Mouse (Mus musculus): ENCODE results near the gene Atg101. TPM values are rescaled to one million over a fixed set of nuclear protein-coding genes. Genes with fewer than 3 reads are reported as not detected.

Atg101 gene
- polyA plus RNA-seq, 1 experiment from 2014 or later = 19.7 TPM

- Histone ChIP-seq H3K27ac (peak overlapping the region; percentile 49), H3K36me3 (ENCODE audit: inconsistent target) (no peaks in the 10 kb centered on the region), H3K79me2 (ENCODE audit: inconsistent target) (no peaks in the 10 kb centered on the region), H3K4me3 (ENCODE audit: inconsistent target) (no peak overlapping the region)
- 1% methylated on average over 5 of the region's 5 CpGs for WGBS (ENCODE audit: missing documents)
Observed at GRCm38 (mm10) chr15:101262502-101262901, 21.6 kb upstream of the Atg101 start.

- H3K79me2 ChIP-seq (ENCODE audit: inconsistent target) = no peaks in the 10 kb centered on the region
- WGBS (ENCODE audit: missing documents) = 7% methylated on average over 33 of the region's 57 CpGs
- H3K36me3 ChIP-seq (ENCODE audit: inconsistent target) = no peaks in the 10 kb centered on the region; the same call in 1 of the 2 replicates
- no peak overlapping the region for H3K27ac ChIP-seq
- H3K4me3 ChIP-seq (ENCODE audit: inconsistent target) = peak overlapping the region; percentile 30
Observed at GRCm38 (mm10) chr15:101266132-101266963, 17.7 kb upstream of the Atg101 start.

- Histone ChIP-seq H3K27ac (no peak overlapping the region), H3K36me3 (ENCODE audit: inconsistent target) (peaks cover 4% of the 10 kb centered on the region; the same call in 1 of the 2 replicates), H3K79me2 (ENCODE audit: inconsistent target) (no peaks in the 10 kb centered on the region), H3K4me3 (ENCODE audit: inconsistent target) (peak overlapping the region; percentile 24)
- 5% methylated on average over 25 of the region's 25 CpGs for WGBS (ENCODE audit: missing documents)
Observed at GRCm38 (mm10) chr15:101267053-101268032, 16.7 kb upstream of the Atg101 start.

- Histone ChIP-seq H3K4me3 (ENCODE audit: inconsistent target) (no peak overlapping the region), H3K27ac (no peak overlapping the region), H3K36me3 (ENCODE audit: inconsistent target) (peaks cover 11% of the 10 kb centered on the region; the same call in 1 of the 2 replicates), H3K79me2 (ENCODE audit: inconsistent target) (no peaks in the 10 kb centered on the region)
- WGBS (ENCODE audit: missing documents) = 90% methylated on average over 29 of the region's 29 CpGs
Observed at GRCm38 (mm10) chr15:101270101-101270820, 13.8 kb upstream of the Atg101 start.

GRCm38 (mm10) chr15:101271107-101271506 is 13.0 kb upstream of the Atg101 start:
- Histone ChIP-seq H3K36me3 (ENCODE audit: inconsistent target) (peaks cover 11% of the 10 kb centered on the region; the same call in 1 of the 2 replicates), H3K27ac (no peak overlapping the region), H3K79me2 (ENCODE audit: inconsistent target) (no peaks in the 10 kb centered on the region), H3K4me3 (ENCODE audit: inconsistent target) (no peak overlapping the region)
- WGBS (ENCODE audit: missing documents) = 89% methylated on average over 3 of the region's 3 CpGs

- Histone ChIP-seq H3K27ac (no peak overlapping the region), H3K4me3 (ENCODE audit: inconsistent target) (no peak overlapping the region), H3K36me3 (ENCODE audit: inconsistent target) (peaks cover 11% of the 10 kb centered on the region; the same call in 1 of the 2 replicates), H3K79me2 (ENCODE audit: inconsistent target) (no peaks in the 10 kb centered on the region)
- 95% methylated on average over 11 of the region's 15 CpGs for WGBS (ENCODE audit: missing documents)
Observed at GRCm38 (mm10) chr15:101271513-101271912, 12.6 kb upstream of the Atg101 start.

GRCm38 (mm10) chr15:101274380-101274779 is 9.7 kb upstream of the Atg101 start:
- no peak overlapping the region for H3K4me3 ChIP-seq (ENCODE audit: inconsistent target)
- H3K79me2 ChIP-seq (ENCODE audit: inconsistent target) = no peaks in the 10 kb centered on the region
- WGBS (ENCODE audit: missing documents) = 70% methylated on average over 6 of the region's 6 CpGs
- H3K36me3 ChIP-seq (ENCODE audit: inconsistent target) = peaks cover 11% of the 10 kb centered on the region; the same call in 1 of the 2 replicates
- H3K27ac ChIP-seq = no peak overlapping the region

GRCm38 (mm10) chr15:101277351-101277899 is 6.6 kb upstream of the Atg101 start:
- H3K27ac ChIP-seq = no peak overlapping the region
- no peaks in the 10 kb centered on the region for H3K79me2 ChIP-seq (ENCODE audit: inconsistent target)
- H3K4me3 ChIP-seq (ENCODE audit: inconsistent target) = no peak overlapping the region
- 94% methylated on average over 11 of the region's 11 CpGs for WGBS (ENCODE audit: missing documents)
- H3K36me3 ChIP-seq (ENCODE audit: inconsistent target) = peaks cover 6% of the 10 kb centered on the region; the same call in 1 of the 2 replicates

GRCm38 (mm10) chr15:101278589-101278988 is 5.5 kb upstream of the Atg101 start:
- WGBS (ENCODE audit: missing documents) = 91% methylated on average over 5 of the region's 5 CpGs
- no peak overlapping the region for H3K4me3 ChIP-seq (ENCODE audit: inconsistent target)
- H3K79me2 ChIP-seq (ENCODE audit: inconsistent target) = no peaks in the 10 kb centered on the region
- H3K36me3 ChIP-seq (ENCODE audit: inconsistent target) = no peaks in the 10 kb centered on the region; the same call in 1 of the 2 replicates
- H3K27ac ChIP-seq = no peak overlapping the region

GRCm38 (mm10) chr15:101279430-101279999 is 4.6 kb upstream of the Atg101 start:
- no peaks in the 10 kb centered on the region for H3K36me3 ChIP-seq (ENCODE audit: inconsistent target)
- peaks cover 4% of the 10 kb centered on the region for H3K79me2 ChIP-seq (ENCODE audit: inconsistent target)
- H3K4me3 ChIP-seq (ENCODE audit: inconsistent target) = no peak overlapping the region
- H3K27ac ChIP-seq = no peak overlapping the region
- WGBS (ENCODE audit: missing documents) = 90% methylated on average over 12 of the region's 12 CpGs

- 65% methylated on average over 5 of the region's 5 CpGs for WGBS (ENCODE audit: missing documents)
- Histone ChIP-seq H3K27ac (no peak overlapping the region), H3K36me3 (ENCODE audit: inconsistent target) (peaks cover 9% of the 10 kb centered on the region), H3K4me3 (ENCODE audit: inconsistent target) (no peak overlapping the region), H3K79me2 (ENCODE audit: inconsistent target) (peaks cover 33% of the 10 kb centered on the region)
Observed at GRCm38 (mm10) chr15:101282471-101282870, 1.6 kb upstream of the Atg101 start.

GRCm38 (mm10) chr15:101283183-101283910 is 725 bp upstream of the Atg101 start:
- peaks cover 42% of the 10 kb centered on the region for H3K79me2 ChIP-seq (ENCODE audit: inconsistent target)
- peaks cover 17% of the 10 kb centered on the region for H3K36me3 ChIP-seq (ENCODE audit: inconsistent target)
- WGBS (ENCODE audit: missing documents) = 1% methylated on average over 26 of the region's 26 CpGs
- peak overlapping the region; percentile 97 for H3K4me3 ChIP-seq (ENCODE audit: inconsistent target)
- H3K27ac ChIP-seq = peak overlapping the region; percentile 84

GRCm38 (mm10) chr15:101286129-101286770 is 2.2 kb downstream of the Atg101 start:
- Histone ChIP-seq H3K79me2 (ENCODE audit: inconsistent target) (peaks cover 48% of the 10 kb centered on the region), H3K27ac (no peak overlapping the region), H3K36me3 (ENCODE audit: inconsistent target) (peaks cover 45% of the 10 kb centered on the region), H3K4me3 (ENCODE audit: inconsistent target) (no peak overlapping the region)
- WGBS (ENCODE audit: missing documents) = 58% methylated on average over 9 of the region's 9 CpGs

All from macrophage (primary cell).